Mouse (Mus musculus): ENCODE results near the gene Ube2d2b.

DNA sequence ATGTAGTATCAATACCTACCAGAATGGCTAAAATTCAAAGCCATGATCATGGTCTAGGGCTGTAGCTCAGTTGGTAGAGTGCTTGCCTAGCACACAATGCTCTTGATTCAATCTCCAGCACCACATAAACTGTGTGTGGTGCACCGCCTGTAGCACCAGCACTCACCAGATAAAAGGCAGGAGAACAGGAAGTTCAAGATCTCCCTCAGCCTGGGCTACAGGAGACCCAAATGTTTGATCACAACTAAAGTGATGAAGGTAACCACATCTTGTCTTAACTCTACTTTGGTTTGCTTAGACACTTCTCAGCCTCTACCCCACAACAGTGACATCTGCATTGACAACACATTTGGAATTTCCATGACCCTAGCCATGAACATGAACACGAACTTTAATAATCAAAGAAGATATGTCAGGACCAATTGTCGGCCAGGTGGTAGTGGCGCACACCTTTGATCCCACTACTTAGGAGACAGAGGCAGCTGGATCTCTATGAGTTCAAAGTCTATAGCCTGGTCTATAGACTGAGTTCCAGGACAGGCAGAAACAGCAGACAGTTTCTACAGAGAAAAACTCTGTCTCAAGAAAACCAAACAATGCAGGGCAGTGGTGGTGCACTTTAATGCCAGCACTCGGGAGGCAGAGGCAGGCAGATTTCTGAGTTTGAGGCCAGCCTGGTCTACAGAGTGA lies 10.8 kb downstream of the Ube2d2b start:
- TF ChIP-seq CTCF (IDR thresholded peaks at IDR 0.05; ENCODE audit: insufficient read depth, low read length) (no peak), POLR2A (IDR thresholded peaks at IDR 0.05; ENCODE audit: borderline replicate concordance, extremely low read depth, low read depth, low read length) (no peak)
